Mouse (Mus musculus): ENCODE measurements around the gene Myoz2. TPM values are rescaled to one million over a fixed set of nuclear protein-coding genes. Genes with fewer than 3 reads are reported as not detected.
A peak's percentile ranks its signal among the peaks of the same experiment; 100 is the strongest.

Myoz2 gene
- polyA plus RNA-seq, 1 experiment from 2014 or later = 0.09 TPM

DNA sequence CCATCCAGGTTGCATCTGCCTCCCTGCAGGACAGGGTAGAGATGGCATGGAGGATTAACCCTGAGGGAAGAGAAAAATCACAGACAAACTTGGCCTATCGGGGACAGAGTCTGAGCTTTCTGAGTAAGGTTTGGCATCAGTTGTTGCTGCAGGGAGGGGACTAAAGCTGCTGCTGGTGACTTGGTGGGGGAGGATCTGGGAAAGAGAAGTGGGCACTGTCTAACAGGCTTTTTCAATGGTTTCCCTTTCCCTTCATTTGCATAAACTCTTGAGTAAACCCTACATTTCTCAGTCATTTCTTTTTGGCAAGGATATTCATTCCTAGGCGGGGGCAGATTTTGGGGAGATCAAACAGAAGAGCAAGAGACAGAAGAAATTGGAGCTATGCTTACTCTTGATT lies 27.1 kb upstream of the Myoz2 start:
- Histone ChIP-seq H3K27ac (ENCODE audit: low read depth, low read length) (no peak overlapping the region), H3K27me3 (replicated peaks; ENCODE audit: control insufficient read depth, insufficient read depth, low read length) (no peaks in the 10 kb centered on the region), H3K9ac (ENCODE audit: low read depth, low read length) (no peak overlapping the region), H3K4me2 (replicated peaks; ENCODE audit: low read depth) (no peak overlapping the region), H3K9me3 (ENCODE audit: control insufficient read depth) (no peaks in the 10 kb centered on the region), H3K36me3 (ENCODE audit: control insufficient read depth, insufficient read depth) (no peaks in the 10 kb centered on the region), H3K4me3 (ENCODE audit: low read depth, low read length) (no peak overlapping the region), H3K4me1 (replicated peaks; ENCODE audit: control insufficient read depth, insufficient read depth, low read length) (peaks cover 11% of the 10 kb centered on the region; the same call in 1 of the 2 replicates)
- ATAC-seq = no peak
- no peak for TF ChIP-seq CTCF (IDR thresholded peaks at IDR 0.05; ENCODE audit: low read depth)
- WGBS = 76% methylated on average over 2 of the region's 2 CpGs

DNA sequence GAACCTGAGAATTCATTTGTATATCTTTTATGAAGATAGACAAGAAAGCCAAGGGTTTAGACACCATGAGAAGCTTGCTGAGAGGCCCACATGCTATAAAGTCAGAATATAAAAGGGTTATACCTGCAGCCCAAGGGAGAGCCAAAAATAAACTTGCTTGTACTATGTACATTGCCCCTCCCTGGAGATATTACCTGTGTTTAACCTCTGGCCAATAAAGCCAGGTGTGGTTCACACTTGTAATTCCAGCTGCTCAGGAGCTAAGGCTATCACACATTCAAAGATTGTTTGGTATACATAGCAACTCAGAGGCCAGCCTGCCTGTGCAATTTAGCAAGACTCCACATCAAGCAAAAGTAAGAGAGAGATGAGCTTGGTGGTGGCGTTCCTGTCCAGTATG lies 24.0 kb upstream of the Myoz2 start:
- no peak overlapping the region for H3K9ac ChIP-seq (ENCODE audit: low read depth, low read length)
- no peaks in the 10 kb centered on the region for H3K9me3 ChIP-seq (ENCODE audit: control insufficient read depth)
- TF ChIP-seq CTCF (IDR thresholded peaks at IDR 0.05; ENCODE audit: low read depth) = no peak
- no peak overlapping the region for H3K4me2 ChIP-seq (replicated peaks; ENCODE audit: low read depth)
- H3K4me3 ChIP-seq (ENCODE audit: low read depth, low read length) = no peak overlapping the region
- no peaks in the 10 kb centered on the region for H3K27me3 ChIP-seq (replicated peaks; ENCODE audit: control insufficient read depth, insufficient read depth, low read length)
- H3K27ac ChIP-seq (ENCODE audit: low read depth, low read length) = no peak overlapping the region
- 47% methylated on average over 1 of the region's 1 CpGs for WGBS
- no peaks in the 10 kb centered on the region for H3K36me3 ChIP-seq (ENCODE audit: control insufficient read depth, insufficient read depth)
- peak; percentile 92 for ATAC-seq
- peaks cover 6% of the 10 kb centered on the region for H3K4me1 ChIP-seq (replicated peaks; ENCODE audit: control insufficient read depth, insufficient read depth, low read length)

DNA sequence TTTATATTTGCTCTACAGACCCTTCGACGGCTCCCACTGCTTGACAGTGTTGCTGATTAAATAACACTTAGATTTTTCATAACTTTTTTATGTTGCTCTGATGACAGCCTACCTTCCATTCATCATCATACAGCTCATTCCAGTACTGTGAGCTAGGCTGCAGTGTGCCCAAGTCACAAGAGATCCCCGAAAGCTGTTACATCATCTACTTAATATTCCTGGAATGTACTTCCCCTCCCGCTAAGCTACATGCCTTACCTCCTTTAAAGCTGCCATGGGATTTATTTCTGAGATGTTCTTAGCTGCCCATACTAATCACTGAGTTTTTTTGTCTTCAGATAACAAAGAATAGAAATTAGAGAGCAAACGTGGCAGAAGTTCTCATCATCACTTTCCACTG lies 19.4 kb upstream of the Myoz2 start:
- Histone ChIP-seq H3K4me2 (replicated peaks; ENCODE audit: low read depth) (no peak overlapping the region), H3K9me3 (ENCODE audit: control insufficient read depth) (peaks cover 4% of the 10 kb centered on the region; the same call in 1 of the 2 replicates), H3K9ac (ENCODE audit: low read depth, low read length) (no peak overlapping the region), H3K4me3 (ENCODE audit: low read depth, low read length) (no peak overlapping the region), H3K36me3 (ENCODE audit: control insufficient read depth, insufficient read depth) (no peaks in the 10 kb centered on the region), H3K27me3 (replicated peaks; ENCODE audit: control insufficient read depth, insufficient read depth, low read length) (no peaks in the 10 kb centered on the region), H3K27ac (ENCODE audit: low read depth, low read length) (no peak overlapping the region), H3K4me1 (replicated peaks; ENCODE audit: control insufficient read depth, insufficient read depth, low read length) (peaks cover 7% of the 10 kb centered on the region)
- ATAC-seq = no peak
- WGBS = 54% methylated on average over 5 of the region's 5 CpGs
- no peak for TF ChIP-seq CTCF (IDR thresholded peaks at IDR 0.05; ENCODE audit: low read depth)

DNA sequence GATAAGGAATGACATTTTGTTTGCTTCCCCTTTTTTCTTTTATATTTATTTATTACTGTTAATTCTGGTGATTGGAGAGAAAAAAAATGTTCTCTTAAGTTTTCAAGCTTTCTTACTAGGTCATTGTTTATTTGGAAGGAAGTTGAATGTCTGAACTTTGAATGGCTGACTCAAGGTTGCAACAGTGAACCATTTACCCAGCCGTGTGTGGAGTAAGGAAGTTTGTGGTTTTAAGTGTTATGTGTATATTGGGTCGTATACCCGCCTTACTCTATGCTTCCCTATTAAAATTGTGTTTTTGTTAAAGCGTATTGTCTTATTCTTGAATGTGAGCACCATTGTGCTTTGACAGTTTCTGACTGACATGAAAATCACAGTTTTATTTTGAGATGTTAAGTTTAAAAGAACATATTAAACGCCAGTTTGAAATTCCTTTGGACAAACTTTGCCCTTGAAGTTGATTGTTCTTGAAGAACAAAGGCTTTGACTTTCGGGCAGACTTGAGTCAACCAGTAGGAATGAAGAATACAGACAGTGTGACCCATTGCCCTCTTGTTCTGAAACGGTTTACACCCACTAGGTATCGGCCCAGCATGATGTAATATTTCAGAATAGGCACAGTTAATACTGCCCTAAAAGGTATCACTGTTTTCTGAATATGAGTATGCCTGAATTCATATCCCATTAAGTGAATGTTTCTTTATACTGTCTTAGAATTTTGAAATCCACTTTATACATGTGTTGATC lies 18.6 kb upstream of the Myoz2 start:
- H3K9ac ChIP-seq (ENCODE audit: low read depth, low read length) = no peak overlapping the region
- no peak overlapping the region for H3K27ac ChIP-seq (ENCODE audit: low read depth, low read length)
- H3K4me3 ChIP-seq (ENCODE audit: low read depth, low read length) = no peak overlapping the region
- ATAC-seq = peak; percentile 85
- H3K27me3 ChIP-seq (replicated peaks; ENCODE audit: control insufficient read depth, insufficient read depth, low read length) = no peaks in the 10 kb centered on the region
- H3K4me1 ChIP-seq (replicated peaks; ENCODE audit: control insufficient read depth, insufficient read depth, low read length) = peaks cover 7% of the 10 kb centered on the region
- no peak for TF ChIP-seq CTCF (IDR thresholded peaks at IDR 0.05; ENCODE audit: low read depth)
- peaks cover 5% of the 10 kb centered on the region; the same call in 1 of the 2 replicates for H3K9me3 ChIP-seq (ENCODE audit: control insufficient read depth)
- no peak overlapping the region for H3K4me2 ChIP-seq (replicated peaks; ENCODE audit: low read depth)
- WGBS = 40% methylated on average over 8 of the region's 8 CpGs
- no peaks in the 10 kb centered on the region for H3K36me3 ChIP-seq (ENCODE audit: control insufficient read depth, insufficient read depth)

DNA sequence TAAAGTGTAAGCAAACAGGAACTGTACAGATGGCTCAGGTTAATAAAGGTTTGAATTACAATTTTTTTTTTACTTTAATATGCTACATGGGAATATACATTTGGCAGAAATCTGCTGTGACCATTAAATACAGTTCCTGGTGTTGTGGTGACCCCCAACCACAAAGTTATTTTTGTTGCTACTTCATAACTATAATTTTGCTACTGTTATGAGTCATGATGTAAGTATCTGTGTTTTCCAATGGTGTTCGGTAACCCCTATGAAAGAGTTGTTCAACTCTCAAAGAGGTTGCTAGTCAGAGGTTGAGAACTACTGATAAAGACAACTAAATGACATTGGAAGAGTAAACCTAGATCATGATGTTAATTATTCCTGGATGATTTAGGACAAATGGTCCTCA lies 7.5 kb upstream of the Myoz2 start:
- Histone ChIP-seq H3K4me2 (replicated peaks; ENCODE audit: low read depth) (no peak overlapping the region), H3K36me3 (ENCODE audit: control insufficient read depth, insufficient read depth) (no peaks in the 10 kb centered on the region), H3K9ac (ENCODE audit: low read depth, low read length) (no peak overlapping the region), H3K4me3 (ENCODE audit: low read depth, low read length) (no peak overlapping the region), H3K4me1 (replicated peaks; ENCODE audit: control insufficient read depth, insufficient read depth, low read length) (no peaks in the 10 kb centered on the region), H3K9me3 (ENCODE audit: control insufficient read depth) (no peaks in the 10 kb centered on the region), H3K27ac (ENCODE audit: low read depth, low read length) (no peak overlapping the region), H3K27me3 (replicated peaks; ENCODE audit: control insufficient read depth, insufficient read depth, low read length) (no peaks in the 10 kb centered on the region)
- 90% methylated on average over 1 of the region's 1 CpGs for WGBS
- no peak for ATAC-seq
- TF ChIP-seq CTCF (IDR thresholded peaks at IDR 0.05; ENCODE audit: low read depth) = no peak

DNA sequence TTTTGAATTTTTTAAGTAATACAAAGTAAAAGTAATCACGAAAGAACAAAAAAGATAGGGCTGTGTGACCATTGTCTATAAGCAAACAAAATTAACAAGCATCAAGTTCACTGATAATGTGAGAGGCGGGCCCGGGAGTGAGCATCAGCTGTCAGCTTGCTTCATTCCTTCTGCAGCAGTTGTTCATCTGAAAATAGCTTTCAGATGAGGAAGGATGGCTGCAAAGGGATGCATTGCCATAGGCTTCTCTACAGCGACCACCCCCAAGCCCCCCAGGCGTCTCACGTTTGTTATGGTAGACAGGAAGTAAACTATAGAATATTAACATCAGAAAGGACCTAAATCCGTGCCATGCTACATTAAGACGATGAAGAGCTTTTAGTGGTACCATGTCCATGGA lies 1.0 kb downstream of the Myoz2 start:
- H3K36me3 ChIP-seq (ENCODE audit: control insufficient read depth, insufficient read depth) = no peaks in the 10 kb centered on the region
- no peak for ATAC-seq

More for the DNA sequence above, 1.0 kb downstream of the Myoz2 start:
- no peak overlapping the region for H3K4me3 ChIP-seq (ENCODE audit: low read depth, low read length)
- no peak overlapping the region for H3K4me2 ChIP-seq (replicated peaks; ENCODE audit: low read depth)
- H3K27me3 ChIP-seq (replicated peaks; ENCODE audit: control insufficient read depth, insufficient read depth, low read length) = no peaks in the 10 kb centered on the region
- no peak overlapping the region for H3K27ac ChIP-seq (ENCODE audit: low read depth, low read length)
- TF ChIP-seq CTCF (IDR thresholded peaks at IDR 0.05; ENCODE audit: low read depth) = no peak
- WGBS = 79% methylated on average over 8 of the region's 8 CpGs
- no peaks in the 10 kb centered on the region for H3K4me1 ChIP-seq (replicated peaks; ENCODE audit: control insufficient read depth, insufficient read depth, low read length)
- no peaks in the 10 kb centered on the region for H3K9me3 ChIP-seq (ENCODE audit: control insufficient read depth)
- no peak overlapping the region for H3K9ac ChIP-seq (ENCODE audit: low read depth, low read length)
